Mouse (Mus musculus) midbrain, embryonic 14.5 days (tissue): ENCODE data around the gene Nubpl. TPM values are rescaled to one million over a fixed set of nuclear protein-coding genes. Genes with fewer than 3 reads are reported as not detected.

Experiments used
- ATAC-seq: fragments of 200-750 bp; cut with Nextera tagmentation; 2 replicates; pipeline ENCODE4 v1.8.0; 2017; ENCODE audit warnings: moderate number of reproducible peaks, moderate library complexity; ENCODE audit not compliant: low FRiP score, low TSS enrichment
- DNase-seq: peaks from one replicate; pipeline ENCODE4 v3.0.0-alpha.2; 2015
- H3K27ac ChIP-seq: fragments of 300-500 bp; sonication (generic); replicated peaks from 2 replicates; pipeline ENCODE4 v1.5.1; 2014; ENCODE audit warnings: mild to moderate bottlenecking, low read depth, low read length, moderate library complexity
- H3K27me3 ChIP-seq: fragments of 300-500 bp; sonication (generic); 2 replicates; pipeline ENCODE4 v1.6.1; 2014; ENCODE audit warnings: low read length, control low read depth, mixed read lengths; ENCODE audit not compliant: control insufficient read depth, insufficient read depth
- H3K36me3 ChIP-seq: fragments of 300-500 bp; sonication (generic); 2 replicates; pipeline ENCODE4 v1.6.1; 2014; ENCODE audit warnings: low read length, control low read depth; ENCODE audit not compliant: control insufficient read depth, insufficient read depth
- H3K4me1 ChIP-seq: fragments of 300-500 bp; sonication (generic); 2 replicates; pipeline ENCODE4 v1.6.1; 2014; ENCODE audit warnings: mild to moderate bottlenecking, antibody characterized with exemption, low read length, control low read depth; ENCODE audit not compliant: control insufficient read depth, insufficient read depth
- H3K4me2 ChIP-seq: fragments of 300-500 bp; sonication (generic); 2 replicates; pipeline ENCODE4 v1.6.1; 2014; ENCODE audit warnings: mild to moderate bottlenecking, low read length, moderate library complexity
- H3K4me3 ChIP-seq: fragments of 300-500 bp; sonication (generic); replicated peaks from 2 replicates; pipeline ENCODE4 v1.5.1; 2014; ENCODE audit warnings: low read depth, low read length
- H3K9ac ChIP-seq: fragments of 300-500 bp; sonication (generic); replicated peaks from 2 replicates; pipeline ENCODE4 v1.6.1; 2014; ENCODE audit warnings: mild to moderate bottlenecking, low read length, moderate library complexity
- H3K9me3 ChIP-seq: fragments of 300-500 bp; sonication (generic); 2 replicates; pipeline ENCODE4 v1.6.1; 2016; ENCODE audit warnings: low read length, control low read depth, mixed read lengths; ENCODE audit not compliant: control insufficient read depth
- WGBS: fragments of 180-500 bp; shearing (Covaris S2); extraction: QIAGEN DNeasy Blood & Tissue Kit; methylation state at CpG from one replicate; pipeline ENCODE4 v1.1.7; 2014; 5-methylcytosine and 5-hydroxymethylcytosine counted together
- polyA plus RNA-seq: library from polyadenylated mRNA; unstranded; fragments of >200 nt; fragmentation: Nextera tagmentation; extraction: Ambion mirVana; gene quantifications from 2 replicates; pipeline ENCODE4 v1.2.1, GENCODE M21; 2014

Gene Nubpl
- polyA plus RNA-seq, 1 experiment from 2014 or later: 8.3 TPM

DNA sequence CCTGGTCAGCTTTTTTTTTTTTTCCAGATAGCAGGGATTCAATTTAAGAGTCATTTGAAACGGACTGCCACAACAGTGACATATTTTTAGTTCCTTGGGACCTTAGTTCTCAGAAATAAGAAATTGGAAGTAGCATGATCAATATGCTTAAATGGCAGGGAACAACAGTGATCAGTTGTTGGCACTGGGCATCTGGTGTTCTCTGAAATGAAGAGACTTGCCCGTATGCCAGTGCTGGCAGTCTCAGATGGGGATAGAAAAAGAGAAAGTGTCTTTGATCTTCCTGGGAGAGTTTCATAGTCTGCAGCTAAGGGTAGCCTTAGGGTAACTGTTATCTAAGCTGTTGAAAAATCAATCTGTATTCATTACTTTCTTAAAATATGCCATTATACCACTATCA lies 170.6 kb downstream of the Nubpl start:
- Histone ChIP-seq H3K4me3 (no peak overlapping the region), H3K36me3 (no peaks in the 10 kb centered on the region), H3K27me3 (no peaks in the 10 kb centered on the region), H3K4me1 (0 out of 2 replicates have a peak, but pooled peaks cover 3% of the 10 kb centered on the region), H3K27ac (no peak overlapping the region), H3K9me3 (no peaks in the 10 kb centered on the region), H3K4me2 (no peak overlapping the region), H3K9ac (no peak overlapping the region)
- WGBS: 71% methylated on average over 2 of the region's 2 CpGs
- ATAC-seq: no peak
- DNase-seq: no peak

DNA sequence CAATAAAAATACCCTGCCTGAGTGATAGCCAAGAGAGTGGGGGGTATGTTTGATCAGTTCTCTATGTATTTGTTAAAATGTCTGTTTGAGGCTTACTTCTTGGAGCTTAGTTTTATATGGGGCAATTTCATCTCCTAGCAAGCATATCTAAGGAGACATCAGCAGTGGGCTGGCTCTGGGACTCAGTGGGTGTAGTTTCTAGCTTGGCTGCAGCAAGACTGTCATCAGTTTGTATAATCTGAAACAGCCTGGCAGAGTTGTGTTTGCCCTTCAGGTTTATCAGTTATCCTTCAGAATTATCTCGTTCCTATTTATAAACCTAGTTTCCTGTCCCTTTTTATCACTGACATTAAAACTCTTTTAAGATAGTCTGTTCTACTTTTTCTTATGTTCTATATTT lies 175.3 kb downstream of the Nubpl start:
- no peak overlapping the region for H3K4me3 ChIP-seq
- 98% methylated on average over 1 of the region's 1 CpGs for WGBS
- H3K9ac ChIP-seq: no peak overlapping the region
- 0 out of 2 replicates have a peak, but pooled peaks cover 2% of the 10 kb centered on the region for H3K4me1 ChIP-seq
- H3K4me2 ChIP-seq: no peak overlapping the region
- ATAC-seq (no peak), DNase-seq (no peak)
- no peaks in the 10 kb centered on the region for H3K27me3 ChIP-seq
- no peak overlapping the region for H3K27ac ChIP-seq
- no peaks in the 10 kb centered on the region for H3K36me3 ChIP-seq
- no peaks in the 10 kb centered on the region for H3K9me3 ChIP-seq

DNA sequence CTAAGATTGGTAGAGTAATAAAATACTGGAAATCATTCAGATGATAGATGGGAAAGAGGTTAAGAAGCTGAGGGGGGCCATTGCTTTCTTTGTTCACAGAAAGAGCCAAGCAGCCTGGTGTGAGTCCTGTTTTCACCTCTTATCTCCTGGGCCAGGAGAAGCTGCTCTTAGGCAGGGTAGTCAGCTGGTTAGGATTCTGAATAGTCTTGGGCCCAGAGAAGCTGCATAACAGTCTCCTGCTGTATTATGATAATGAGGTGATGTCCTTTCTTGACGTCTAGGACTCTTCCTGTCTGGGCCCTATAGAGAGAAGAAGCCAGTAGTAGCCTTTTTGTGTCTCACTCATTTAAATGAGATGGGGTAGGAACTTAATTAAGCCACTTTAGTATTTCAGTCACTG lies 178.8 kb downstream of the Nubpl start:
- Histone ChIP-seq H3K36me3 (no peaks in the 10 kb centered on the region), H3K4me3 (no peak overlapping the region), H3K27ac (no peak overlapping the region), H3K4me2 (no peak overlapping the region), H3K4me1 (no peaks in the 10 kb centered on the region), H3K9ac (no peak overlapping the region), H3K27me3 (no peaks in the 10 kb centered on the region), H3K9me3 (no peaks in the 10 kb centered on the region)
- no peak for DNase-seq
- 6% methylated on average over 1 of the region's 1 CpGs for WGBS
- no peak for ATAC-seq

DNA sequence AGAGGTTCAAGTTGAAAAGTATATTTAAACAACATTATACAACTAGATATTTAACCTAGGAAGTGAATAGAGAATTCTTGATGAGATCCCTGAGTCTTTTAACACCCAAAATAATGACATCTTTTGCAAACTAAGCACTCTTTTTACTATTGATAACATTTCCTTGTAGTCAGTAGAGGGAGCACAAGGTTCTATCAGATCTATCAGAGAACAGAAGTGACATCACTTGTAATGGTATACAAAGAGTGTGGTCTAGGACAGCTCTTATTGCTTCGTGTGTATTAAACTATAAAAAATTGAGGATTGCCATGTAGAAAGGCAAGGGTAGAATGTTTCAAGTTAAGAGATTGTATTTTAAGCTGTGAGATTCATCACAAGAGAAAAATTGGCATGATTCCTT lies 183.7 kb downstream of the Nubpl start:
- Histone ChIP-seq H3K27me3 (no peaks in the 10 kb centered on the region), H3K4me3 (no peak overlapping the region), H3K36me3 (no peaks in the 10 kb centered on the region), H3K4me2 (no peak overlapping the region), H3K4me1 (no peaks in the 10 kb centered on the region), H3K27ac (no peak overlapping the region), H3K9me3 (no peaks in the 10 kb centered on the region), H3K9ac (no peak overlapping the region)
- no peak for DNase-seq
- 76% methylated on average over 1 of the region's 1 CpGs for WGBS
- no peak for ATAC-seq

DNA sequence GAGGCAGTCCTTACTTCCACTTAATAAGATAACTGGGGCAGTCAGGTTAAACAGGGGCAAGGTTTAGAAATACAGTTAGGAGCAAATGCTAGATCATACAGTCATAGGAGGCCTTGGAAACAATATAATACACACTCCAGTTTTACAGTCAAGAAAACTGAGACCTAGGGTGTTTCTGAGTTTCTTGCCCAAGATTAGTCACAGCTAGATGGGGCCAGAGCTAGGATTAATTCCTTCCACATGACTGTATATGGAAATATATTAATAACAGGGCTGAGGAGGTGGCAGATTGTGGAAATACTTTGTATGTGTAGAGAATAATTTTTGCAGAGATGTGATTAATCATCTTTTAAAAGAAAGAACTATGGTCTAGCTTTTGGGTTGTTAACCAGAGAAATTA lies 186.9 kb downstream of the Nubpl start:
- H3K4me1 ChIP-seq: peaks cover 13% of the 10 kb centered on the region
- no peak overlapping the region for H3K9ac ChIP-seq
- ATAC-seq (no peak), DNase-seq (no peak)
- H3K9me3 ChIP-seq: no peaks in the 10 kb centered on the region
- H3K36me3 ChIP-seq: no peaks in the 10 kb centered on the region
- no peak overlapping the region for H3K4me3 ChIP-seq
- H3K4me2 ChIP-seq: no peak overlapping the region
- H3K27me3 ChIP-seq: no peaks in the 10 kb centered on the region
- no peak overlapping the region for H3K27ac ChIP-seq

DNA sequence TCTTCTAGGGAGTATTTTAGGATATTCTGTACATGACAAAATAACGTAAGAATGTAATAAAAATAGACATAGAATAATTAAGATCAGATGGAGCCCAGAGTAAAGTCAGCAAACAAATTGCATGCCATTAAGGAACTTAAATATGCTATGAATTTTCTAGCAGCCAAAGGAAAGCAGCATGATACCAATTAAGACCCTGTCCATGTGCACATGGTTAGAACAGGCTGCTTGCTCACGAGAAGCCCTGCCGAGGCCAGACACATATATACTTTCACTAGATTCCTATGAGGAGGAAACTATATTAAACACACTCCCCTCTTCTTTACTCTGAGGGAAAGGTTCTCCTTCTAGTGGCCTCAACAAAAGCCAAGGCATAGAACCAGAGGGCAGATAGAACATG lies 189.3 kb downstream of the Nubpl start:
- WGBS: 95% methylated on average over 3 of the region's 3 CpGs
- H3K4me2 ChIP-seq: no peak overlapping the region
- peaks cover 16% of the 10 kb centered on the region for H3K4me1 ChIP-seq
- no peak overlapping the region for H3K9ac ChIP-seq
- ATAC-seq (no peak), DNase-seq (no peak)
- no peak overlapping the region for H3K27ac ChIP-seq
- no peak overlapping the region for H3K4me3 ChIP-seq
- no peaks in the 10 kb centered on the region for H3K9me3 ChIP-seq
- H3K36me3 ChIP-seq: no peaks in the 10 kb centered on the region
- no peaks in the 10 kb centered on the region for H3K27me3 ChIP-seq

DNA sequence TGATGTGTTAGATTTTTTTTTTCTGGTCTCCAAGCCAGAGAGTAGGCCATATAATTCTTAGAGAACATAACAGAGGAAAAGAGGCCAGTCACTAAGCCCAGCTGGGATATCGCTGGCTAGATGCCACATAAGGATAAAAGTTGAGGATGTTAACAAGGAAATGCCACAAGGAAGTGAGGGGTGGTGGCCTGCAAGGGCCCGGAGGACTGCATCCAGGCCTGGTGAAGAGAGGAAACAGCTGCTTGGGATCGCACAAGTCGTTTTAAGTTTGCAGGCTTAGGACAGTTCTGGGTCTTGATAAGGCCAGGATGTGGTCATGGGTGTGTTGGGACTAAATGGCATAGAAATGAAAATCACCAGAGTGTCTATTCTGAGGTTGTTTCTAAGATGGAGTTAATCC lies 191.0 kb downstream of the Nubpl start:
- ATAC-seq (no peak), DNase-seq (peak; percentile 23)
- no peak overlapping the region for H3K9ac ChIP-seq
- 58% methylated on average over 4 of the region's 4 CpGs for WGBS
- H3K27me3 ChIP-seq: no peaks in the 10 kb centered on the region
- H3K4me3 ChIP-seq: no peak overlapping the region
- no peaks in the 10 kb centered on the region for H3K9me3 ChIP-seq
- H3K27ac ChIP-seq: peak overlapping the region; percentile 49; the same call in 1 of the 2 replicates
- no peaks in the 10 kb centered on the region for H3K36me3 ChIP-seq
- peaks cover 16% of the 10 kb centered on the region for H3K4me1 ChIP-seq
- peak overlapping the region; percentile 18 for H3K4me2 ChIP-seq

DNA sequence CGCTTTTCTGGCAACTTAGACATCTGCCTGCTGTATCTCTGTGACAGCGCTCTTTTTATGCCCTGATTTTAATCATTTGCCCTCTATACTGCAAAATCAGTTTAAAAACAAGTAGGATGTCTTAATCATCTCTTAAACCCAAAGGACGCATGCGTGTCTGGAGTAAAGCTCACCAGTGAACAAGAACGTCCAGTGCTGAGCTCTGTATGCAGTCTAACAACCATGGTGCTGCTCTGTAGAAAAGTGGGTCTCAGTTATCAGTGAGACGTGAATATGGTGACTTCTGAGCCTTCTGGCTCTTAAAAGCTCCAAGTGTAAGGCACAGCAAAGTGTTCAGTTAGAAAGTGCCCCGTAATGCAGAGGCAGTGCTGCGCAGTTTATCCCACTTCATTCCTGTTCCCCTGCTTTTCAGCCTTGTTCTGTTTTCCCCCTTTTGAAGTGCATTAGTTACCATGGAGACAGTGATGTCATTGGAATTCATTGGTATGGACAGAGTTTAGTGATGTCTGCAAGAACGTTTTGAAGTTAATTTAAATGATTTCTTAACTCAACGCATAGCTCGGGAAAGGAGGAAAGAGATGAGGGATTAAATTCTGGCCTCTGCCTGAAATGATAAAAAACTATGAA lies 191.5 kb downstream of the Nubpl start:
- Histone ChIP-seq H3K27me3 (no peaks in the 10 kb centered on the region), H3K4me2 (peak overlapping the region; percentile 18), H3K9me3 (no peaks in the 10 kb centered on the region), H3K9ac (no peak overlapping the region), H3K27ac (peak overlapping the region; percentile 49), H3K4me1 (peaks cover 16% of the 10 kb centered on the region), H3K36me3 (no peaks in the 10 kb centered on the region), H3K4me3 (no peak overlapping the region)
- DNase-seq (peak; percentile 83), ATAC-seq (peak; percentile 80)
- WGBS: 14% methylated on average over 11 of the region's 11 CpGs

DNA sequence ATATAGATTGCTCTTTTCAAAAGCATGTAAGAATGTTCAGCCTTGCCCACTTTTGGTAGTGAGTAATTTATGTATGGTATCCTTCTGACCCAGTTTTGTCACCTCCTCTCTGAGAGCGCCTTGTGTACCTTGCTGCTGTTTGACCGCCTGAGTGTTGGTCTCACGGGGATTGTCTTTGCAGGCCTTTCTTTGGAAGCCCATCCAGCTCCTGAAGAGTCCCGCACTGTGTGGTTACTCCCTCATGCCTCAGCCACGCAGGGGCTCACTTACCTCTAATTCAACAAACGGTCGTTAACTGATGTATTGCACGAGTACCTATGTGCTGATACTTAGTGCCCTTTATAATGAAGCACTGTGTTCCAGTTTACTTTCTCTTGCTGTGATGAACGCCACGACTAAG lies 192.1 kb downstream of the Nubpl start:
- Histone ChIP-seq H3K9me3 (no peaks in the 10 kb centered on the region), H3K9ac (no peak overlapping the region), H3K4me2 (no peak overlapping the region), H3K27ac (0 out of 2 replicates have a peak overlapping the region, but pooled peaks have one; percentile 15), H3K4me1 (peaks cover 16% of the 10 kb centered on the region), H3K36me3 (no peaks in the 10 kb centered on the region), H3K4me3 (no peak overlapping the region), H3K27me3 (no peaks in the 10 kb centered on the region)
- ATAC-seq: no peak
- DNase-seq: peak; percentile 47
- 47% methylated on average over 10 of the region's 10 CpGs for WGBS
